Mouse (Mus musculus) heart, adult 11 months (tissue): ENCODE results near the gene Ric8b.
A peak's percentile ranks its signal among the peaks of the same experiment; 100 is the strongest.

ENCODE experiments used
- DNase-seq: peaks from one replicate; pipeline ENCODE4 v3.0.0; 2022

The Ric8b gene

DNA sequence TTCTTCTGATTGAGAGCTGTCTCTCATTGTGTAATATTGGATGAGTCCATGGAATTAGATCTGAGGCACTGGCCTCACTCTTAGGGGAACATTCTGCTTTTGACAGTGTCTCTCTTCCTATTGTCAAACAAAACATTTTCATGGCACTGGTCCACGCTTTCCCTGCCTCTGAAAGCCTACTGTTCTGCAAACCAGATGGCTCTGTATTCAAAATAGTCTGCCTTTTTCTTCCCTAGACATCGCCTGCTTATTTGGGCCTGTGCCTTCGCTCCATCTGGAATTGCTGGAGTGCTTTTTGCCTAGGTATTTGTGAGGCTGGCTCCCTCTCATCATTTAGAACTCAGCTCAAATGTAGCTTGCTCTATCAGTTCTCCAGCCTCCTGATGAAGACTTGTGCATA lies 46.3 kb downstream of the Ric8b start:
- peak; percentile 85 for DNase-seq

DNA sequence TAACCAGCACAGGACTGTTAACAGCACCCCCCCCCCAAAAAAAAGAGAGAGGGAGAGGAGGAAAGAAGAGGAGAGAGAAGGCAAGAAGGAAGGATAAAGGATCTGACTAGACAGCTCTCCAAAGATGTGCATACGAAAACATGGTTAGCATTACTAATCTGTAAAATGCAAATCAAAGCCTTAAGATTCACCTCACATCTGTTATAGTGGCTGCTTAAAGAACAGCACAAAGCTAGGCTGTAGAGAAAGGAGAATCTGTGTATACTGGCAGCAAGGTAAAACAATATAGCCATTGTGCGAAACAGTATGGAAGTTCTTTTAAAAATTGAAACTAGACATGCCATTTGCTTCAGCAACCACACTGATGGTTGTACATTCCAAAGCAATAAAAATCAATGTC lies 49.1 kb downstream of the Ric8b start:
- no peak for DNase-seq

DNA sequence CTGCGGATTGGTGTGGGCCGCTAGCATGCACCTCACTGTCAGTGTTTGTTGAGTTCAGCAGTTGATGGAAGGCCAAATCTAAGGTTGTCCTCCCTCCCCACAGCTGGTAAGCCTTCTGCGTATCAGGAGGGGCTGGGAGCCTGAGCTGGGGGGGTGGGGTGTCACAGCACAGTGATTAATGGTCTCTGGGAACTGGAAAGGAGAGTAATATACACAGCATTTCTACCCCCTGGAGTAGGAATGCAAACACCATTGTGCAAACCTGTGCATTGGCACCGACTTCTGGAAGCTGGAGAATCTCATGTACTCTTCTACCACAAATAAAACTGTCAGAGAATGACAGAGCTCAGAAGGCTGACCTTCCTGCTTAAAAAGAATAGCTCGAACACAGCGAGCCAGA lies 50.2 kb downstream of the Ric8b start:
- DNase-seq, result peak; percentile 94

DNA sequence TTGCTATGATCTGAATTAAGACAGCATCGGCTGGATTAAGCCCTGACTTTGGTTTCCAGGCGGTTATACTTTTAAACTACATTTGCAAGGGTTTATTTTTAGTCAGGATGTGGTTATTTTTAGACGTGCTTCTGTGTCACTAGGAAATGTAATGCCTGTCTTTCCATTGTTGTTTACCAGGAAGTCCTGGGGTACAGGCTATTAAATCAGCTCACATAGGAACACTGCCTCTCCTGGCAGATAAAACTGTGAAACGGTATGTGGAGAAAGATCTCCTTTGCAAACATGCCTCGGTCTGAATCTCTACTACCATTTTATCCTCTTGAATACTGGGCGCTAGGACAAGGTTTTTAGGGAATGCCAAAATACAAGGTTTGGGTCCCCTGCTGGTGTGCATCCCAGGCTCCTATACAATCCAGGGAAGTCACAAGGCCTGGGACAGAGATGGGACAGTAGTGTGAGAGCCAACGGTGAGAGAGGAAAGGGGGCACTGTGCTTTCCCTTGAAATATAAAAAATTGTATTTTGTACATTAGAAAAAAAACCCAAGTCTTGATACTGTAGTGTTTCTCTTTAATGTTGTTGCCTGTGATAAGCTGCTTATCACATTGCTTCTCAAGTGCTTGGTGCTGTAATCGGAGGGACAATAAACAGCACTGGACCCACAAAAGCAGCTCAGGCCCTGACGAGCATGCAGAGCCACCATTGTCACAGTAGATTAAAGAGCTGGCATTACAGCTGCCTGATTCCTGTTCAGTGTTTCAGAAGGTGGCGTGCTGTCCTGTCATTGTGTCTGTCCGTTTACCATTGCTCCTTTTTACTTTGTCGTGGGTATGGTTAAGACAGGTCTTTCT lies 51.7 kb downstream of the Ric8b start:
- DNase-seq, result no peak

DNA sequence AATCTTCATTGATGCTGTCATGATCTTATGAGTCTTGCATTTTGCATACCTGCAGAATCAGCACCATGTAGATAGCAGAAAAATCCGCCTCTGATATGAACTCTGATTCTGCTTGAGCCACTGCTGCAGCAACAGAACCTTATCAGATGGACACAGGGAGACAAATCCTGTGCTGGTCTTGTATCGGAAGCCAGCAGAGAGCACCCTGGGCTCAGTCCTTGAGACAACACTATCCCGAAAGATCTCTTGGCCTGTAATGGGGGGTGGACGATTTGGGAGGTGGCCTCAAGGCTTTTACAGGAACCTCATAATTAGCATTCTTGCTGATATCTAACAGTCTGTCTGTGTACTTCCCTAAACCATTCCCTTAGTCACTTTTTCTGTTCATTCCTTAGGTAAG lies 57.8 kb downstream of the Ric8b start:
- DNase-seq, result peak; percentile 53

DNA sequence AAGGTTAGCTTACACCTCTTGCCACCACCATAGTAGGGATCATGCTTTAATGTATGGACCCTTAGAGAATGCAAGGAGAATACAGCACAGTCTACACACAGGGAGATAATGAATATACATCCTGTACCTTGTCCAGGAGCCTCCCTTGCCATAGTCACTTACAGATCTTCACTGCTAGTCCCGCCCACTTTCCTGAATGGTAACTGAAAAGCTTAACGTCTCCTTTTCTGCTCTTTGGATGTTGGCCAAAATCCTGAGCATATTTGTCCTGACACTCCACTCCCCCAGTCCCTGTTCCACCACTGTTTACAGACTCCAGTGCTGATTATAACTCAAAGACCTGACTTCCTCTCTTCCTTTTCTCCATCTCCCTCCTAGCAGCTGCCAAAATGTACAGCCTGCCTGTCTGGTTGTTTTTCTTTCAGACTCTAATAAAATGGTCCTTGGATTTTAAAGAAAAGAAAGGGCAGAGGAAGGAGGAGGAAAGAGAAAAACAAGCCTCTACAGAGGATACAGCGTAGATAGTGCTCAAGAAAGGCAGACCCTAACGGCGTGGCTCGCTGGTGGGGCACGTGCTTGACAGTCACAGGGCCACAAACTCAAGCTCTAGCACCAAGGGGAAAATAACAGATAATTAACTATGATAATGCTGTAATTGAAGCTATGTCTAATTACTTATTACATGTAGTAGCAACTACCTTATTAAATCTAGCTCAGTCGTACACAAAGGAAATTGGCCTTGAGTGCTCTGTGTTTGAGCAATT lies 59.4 kb downstream of the Ric8b start:
- peak; percentile 83 for DNase-seq

DNA sequence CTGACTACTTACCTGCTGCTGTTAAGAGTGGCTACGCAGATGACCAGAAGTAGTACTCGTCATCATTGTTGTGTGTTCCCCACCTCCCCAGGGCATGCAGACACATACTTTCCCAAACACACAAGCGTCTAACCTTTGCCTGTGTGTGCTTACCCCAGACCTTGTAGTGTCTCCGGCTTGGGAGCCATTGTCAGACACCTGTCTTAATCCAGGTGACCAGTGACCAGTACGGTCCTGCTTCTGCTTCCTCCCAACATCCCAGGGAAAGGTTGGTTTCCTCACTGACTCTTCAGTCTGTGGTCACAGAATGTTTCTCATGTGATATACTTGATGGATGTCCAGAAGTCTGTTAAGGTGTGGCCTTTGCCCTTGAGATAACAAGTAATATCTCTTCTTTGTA lies 62.9 kb downstream of the Ric8b start:
- peak; percentile 69 for DNase-seq

DNA sequence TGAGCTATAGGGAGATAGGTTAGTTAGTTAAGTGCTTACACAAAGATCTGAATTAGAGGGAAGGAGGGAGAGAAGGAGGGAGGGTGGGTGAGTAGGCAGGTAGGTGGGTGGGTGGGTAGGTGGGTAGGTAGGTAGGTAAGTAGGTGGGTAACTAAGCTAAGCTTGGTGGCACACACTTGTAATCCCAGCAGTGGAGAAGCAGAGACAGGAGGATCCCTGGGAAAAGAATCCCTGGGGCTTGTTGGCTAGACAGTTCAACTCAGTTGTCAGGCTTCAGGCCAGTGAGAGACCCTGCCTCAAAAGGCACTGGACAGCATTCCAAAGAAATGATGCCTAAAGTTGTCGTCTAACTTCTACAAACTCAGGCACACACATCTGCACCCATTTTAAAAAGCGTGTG lies 64.0 kb downstream of the Ric8b start:
- DNase-seq, result peak; percentile 54

DNA sequence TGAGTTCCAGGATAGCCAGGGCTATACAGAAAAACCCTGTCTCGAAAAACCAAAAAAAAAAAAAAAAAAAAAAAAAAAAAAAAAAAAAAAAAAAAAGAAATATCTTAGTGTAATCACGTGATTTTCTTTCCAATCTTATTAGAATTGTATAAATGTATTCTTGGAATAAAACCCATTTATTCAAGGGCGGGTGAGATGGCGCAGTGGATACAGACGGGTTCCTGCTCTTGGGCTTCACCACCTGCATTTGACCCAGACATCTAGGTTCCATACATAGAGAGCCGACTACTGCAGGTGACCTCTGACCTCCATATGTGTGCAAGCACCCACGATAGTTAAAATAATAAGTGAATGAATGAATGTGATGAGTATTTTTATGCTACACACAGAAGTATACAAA lies 65.3 kb downstream of the Ric8b start:
- peak; percentile 62 for DNase-seq

DNA sequence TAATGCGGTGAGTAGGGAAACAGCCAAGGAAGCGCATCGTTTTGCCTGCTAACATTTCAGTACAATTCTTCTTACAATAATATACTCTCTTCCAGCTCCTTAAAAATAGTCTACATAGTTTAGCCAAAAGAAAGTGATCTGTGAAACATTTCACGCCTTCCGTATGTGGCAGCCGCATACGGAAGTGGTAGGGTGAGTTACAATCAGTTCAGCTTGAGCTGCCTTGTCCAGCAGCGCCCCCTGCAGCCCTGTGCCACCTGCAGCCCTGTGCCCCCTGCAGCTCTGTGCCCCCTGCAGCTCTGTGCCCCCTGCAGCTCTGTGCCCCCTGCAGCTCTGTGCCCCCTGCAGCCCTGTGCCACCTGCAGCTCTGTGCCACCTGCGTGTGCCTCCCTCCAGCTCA lies 68.5 kb downstream of the Ric8b start:
- peak; percentile 86 for DNase-seq

DNA sequence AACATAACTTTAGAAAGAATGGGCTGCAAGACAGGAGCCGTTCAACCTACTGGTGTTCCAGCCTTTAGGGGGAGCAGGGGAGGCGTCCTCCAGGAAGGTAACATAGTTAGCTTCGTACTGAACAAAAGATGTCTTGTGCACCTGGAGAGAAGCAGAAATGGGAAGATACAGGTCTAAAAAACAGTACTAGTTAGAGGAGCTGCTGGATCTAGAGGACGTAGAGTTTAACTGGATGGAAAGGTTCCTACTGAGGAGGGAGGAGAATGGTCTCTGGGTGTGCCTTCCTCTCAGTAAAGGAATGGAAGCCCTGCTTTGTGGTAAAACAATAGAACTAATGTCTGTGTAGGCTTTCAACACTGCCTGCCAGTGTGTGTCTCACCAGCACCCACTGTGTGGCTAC lies 70.2 kb downstream of the Ric8b start:
- peak; percentile 31 for DNase-seq

DNA sequence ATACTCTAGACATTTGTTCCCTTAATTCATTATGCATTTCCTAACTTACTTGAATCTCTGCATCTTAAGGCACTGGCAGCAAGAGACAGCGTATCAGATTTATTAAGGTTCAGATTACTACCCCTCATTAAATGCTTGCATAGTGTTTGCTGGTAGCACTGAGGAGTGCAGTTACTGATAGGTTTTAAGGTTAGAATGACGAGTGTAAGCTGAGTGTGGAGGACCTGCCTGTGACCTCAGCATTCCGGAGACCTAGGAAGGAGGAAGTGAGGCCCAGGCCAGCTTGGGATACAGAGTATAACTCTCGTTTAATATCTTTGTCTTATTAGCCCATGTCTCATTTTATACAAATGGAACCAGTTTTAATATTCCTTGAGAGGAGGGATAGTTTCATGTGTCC lies 71.2 kb downstream of the Ric8b start:
- DNase-seq, result peak; percentile 55

DNA sequence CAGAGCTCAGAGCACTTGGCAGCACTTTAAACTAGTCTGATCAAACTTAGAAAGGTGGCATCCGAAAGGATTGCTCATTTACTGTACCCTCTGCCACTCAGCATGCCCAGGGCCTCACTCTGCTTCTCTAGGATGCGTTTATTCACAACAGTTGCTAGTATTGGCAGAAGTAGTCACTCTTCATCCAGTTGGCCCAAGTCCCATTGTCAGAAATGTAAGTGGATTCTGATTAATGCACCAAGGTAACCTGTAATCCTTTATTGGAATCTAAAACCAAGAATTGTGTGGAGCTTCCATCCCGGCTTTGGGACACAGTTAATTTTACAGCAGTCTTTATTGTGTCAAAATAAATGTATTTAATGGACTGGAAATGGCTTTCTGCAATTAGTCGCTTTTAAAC lies 76.9 kb downstream of the Ric8b start:
- DNase-seq, result peak; percentile 48

DNA sequence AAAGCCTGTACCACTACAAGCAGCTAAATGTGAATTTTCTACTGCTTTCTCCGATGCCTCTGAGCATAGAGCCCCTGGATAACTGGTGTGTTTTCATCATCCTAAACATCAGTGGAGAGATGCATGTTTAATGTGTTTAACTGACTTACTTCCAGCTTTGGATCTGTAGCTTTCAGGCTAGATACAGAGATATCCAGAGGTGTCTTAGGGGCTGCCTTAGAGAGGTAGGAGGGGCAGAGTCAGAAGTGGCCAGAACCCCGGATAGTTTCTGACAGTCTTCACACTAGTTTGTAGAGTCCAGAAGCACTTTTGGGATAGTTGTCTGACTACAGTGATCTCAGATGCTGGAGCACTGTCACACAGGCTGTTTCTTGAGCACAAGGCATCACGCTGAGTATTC lies 77.6 kb downstream of the Ric8b start:
- peak; percentile 53 for DNase-seq

DNA sequence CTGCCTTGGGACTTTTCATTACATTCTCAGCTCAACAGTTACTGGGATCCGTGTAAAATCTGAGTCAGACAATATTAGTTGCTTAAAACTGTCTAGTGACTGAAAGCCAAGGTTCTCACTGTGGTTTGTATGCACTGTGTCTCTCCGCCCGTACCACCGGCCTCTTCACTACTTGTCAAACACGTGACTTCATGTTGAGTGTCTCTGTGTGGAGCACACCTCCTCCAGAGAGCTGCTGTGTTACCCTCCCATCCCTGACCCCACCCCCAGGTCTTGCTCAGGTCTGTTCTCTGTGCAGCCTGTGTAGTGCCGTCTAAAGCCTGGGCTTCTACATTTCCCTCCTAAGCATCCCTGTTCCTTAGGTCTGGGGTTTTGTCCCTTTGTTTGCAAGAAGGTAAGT lies 79.0 kb downstream of the Ric8b start:
- peak; percentile 76 for DNase-seq

DNA sequence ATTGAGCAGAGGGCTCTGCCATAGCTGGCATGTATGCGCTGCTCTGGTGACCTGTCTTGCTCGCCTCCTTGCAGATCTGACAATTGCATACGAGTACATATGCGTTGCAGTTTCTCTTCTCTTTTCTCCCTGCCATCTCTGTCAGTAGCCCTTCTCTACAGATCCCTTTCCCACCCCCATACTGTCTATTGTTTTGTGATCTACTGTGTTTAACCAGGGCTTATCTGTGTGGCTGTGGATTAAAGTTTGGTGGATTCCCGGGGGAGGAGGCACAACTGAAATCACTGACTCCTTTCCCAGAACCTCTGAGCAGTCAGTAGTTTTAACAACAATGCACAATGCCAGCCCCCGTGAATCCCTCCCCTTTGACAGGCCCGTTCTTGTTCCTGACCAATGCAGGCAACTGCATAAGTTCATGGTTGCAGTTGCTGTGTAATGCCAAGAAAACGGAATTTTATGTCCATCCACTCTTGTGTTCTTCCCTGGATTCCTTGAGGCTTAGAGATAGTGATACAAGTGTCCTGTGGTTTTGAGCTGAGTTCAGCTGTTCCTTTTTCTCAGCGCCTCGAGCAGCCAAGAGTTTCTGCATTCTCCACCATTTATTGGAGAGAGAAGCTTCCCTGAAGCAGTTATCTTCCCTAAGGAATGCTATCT lies 80.3 kb downstream of the Ric8b start:
- peak; percentile 90 for DNase-seq

DNA sequence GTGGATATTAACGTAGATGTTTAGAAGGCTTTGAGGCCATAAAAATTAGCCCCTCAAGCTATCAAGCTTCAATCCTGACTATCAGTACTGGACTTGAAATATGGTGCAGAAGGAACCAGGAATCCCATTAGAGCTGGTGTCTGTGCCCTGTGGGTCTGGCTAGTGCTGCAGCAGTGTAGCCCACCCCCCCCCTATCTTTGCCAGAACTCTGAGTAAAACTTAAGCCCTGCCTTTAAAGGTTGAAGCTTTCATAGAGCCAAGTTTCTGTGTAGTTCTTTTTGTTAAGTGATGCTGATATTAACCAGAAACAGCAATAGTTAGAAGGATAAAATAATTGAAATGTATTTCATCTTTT lies 80.8 kb downstream of the Ric8b start:
- no peak for DNase-seq

DNA sequence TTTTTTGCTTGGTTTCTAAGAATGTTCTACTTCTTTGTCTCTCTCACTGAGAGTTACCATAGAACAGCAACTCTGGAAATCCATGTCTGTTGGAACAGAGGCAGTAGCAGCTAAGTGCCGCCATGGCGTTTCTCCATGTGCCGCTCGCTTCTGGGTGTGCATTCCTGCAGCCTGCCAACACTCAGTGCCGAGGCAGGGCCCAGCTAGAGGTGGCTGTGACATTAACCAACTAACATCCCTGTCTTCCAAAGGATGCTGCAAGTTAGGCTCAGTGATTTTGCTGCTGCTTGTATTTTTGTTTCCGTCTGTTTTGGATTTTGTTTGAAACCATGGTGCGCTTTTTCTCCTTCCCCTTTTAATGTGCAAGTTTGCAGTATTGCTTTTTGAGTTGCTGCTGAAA lies 84.5 kb downstream of the Ric8b start:
- peak; percentile 97 for DNase-seq

DNA sequence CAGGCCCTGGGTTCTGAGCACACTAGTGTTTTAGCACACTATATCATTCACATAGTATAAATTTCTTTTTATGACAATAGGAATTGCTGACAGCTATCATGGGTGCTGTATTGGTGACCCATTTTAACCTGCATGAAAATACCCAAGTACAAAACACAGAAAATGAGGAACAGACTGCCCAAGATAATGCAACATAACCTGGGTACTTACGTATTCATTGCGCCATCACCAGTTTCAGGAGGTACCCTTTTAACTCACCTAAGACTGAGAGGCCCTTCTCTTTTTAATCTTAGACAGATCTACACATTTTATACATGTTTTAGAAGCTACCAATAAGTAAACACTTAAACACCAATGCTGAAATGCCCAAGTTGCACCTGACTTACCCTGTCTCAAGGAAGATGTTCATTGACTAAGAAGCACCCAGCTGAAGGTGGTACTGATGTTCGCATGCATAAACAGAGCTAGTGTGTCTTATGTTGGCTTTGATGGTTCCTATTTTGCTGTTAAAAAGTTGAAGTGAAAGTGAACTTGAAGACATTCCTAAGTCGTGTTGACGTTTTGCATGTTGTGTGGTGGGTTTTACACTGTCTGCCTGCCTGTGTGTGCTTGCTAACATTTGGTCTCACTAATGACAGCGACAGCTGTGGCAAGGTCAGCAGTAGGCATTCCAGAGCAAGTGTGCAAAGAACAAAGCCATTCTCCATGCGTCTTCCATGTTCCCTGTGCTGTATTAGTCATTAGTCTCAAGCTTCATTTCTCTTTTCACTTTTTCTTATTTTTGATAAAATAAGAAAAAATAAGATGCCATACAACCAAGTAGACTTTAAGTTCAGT lies 86.0 kb downstream of the Ric8b start:
- DNase-seq, result no peak

DNA sequence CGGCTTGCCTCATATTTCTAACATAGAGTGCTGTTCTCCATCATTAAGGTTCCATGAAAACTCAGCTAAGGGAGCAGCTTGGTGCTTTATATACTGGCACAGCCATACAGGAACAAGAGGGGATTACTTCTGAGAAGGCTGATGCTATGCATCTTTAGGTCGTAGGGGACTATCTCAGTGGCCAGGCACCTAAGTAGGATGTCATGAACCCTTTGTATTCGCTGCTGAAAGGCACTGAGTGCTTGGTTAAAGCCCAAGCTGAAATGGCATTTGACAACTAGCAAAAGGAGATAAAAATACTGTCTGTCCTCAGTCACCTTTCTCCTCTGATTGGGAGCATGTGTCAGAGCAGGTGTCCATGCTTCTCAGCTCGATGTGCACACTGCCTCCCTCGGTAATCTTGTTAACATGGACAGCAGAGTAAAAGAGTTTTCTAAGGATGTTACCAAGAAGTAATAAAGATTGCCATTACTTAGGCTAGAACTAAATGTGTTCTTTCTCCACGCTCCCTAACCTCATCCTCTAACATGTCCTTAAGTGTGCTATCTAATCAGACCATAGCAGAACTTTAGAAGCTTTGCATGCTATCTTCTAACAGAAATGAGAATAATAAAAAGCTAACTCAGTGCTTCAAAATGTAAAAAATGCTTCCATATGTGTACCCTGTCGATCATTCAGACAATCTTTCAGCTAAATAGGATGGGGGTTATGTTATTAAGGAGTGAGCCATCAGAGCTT lies 89.3 kb downstream of the Ric8b start:
- DNase-seq, result no peak

DNA sequence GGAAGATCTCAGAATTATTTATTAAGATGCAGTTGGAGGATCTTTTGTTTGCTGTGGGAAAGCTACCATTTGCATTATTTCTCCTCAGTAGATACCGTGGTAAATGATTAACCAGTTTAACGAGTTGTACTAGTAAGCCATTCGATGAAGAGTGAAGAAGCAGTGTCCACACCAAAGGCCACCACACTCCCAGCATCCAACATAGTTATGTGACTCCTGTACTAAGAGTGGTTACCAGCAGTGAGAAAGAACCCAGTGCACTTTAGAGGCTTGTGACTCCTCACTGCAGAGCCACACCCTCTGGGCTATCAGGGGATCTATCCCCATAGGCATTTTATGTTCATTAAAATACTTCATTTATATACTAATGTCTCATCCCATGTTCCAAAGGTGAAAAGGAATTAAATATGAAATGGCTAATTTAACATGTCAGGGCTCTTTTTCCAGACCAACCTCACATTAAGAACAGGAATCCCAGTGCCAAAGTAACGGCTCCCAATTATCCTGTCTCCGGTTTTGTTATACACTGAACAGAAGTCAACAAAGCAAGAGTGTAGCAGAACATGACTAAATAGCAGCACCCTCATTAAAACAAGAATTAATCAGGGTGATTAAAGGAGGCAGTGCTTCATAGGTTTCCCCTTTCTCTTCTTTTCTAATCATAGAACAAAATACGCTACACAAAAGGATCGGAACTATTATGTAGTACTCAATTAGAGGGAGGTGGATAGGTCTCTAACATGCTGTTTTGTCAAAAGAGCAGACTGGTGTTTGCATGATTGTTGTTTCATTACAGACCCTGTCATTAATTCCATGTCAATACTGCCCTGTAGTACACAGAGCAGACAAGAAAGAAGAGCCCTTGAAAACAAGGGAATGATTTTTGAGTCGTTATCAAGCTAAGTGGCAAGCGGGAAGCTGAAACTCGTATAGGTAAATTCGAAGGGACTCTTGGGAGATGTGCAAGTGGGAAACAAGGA lies 90.7 kb downstream of the Ric8b start:
- no peak for DNase-seq
